Mouse (Mus musculus) spleen, postnatal 14 days (tissue): ENCODE results near the gene Adam8.

Experiments
- DNase-seq, 2 experiments: peaks; one replicate each; pipeline ENCODE4 v3.0.0; 2021 to 2022; ENCODE audit warnings: low spot score in 2 of 2

The Adam8 gene

DNA sequence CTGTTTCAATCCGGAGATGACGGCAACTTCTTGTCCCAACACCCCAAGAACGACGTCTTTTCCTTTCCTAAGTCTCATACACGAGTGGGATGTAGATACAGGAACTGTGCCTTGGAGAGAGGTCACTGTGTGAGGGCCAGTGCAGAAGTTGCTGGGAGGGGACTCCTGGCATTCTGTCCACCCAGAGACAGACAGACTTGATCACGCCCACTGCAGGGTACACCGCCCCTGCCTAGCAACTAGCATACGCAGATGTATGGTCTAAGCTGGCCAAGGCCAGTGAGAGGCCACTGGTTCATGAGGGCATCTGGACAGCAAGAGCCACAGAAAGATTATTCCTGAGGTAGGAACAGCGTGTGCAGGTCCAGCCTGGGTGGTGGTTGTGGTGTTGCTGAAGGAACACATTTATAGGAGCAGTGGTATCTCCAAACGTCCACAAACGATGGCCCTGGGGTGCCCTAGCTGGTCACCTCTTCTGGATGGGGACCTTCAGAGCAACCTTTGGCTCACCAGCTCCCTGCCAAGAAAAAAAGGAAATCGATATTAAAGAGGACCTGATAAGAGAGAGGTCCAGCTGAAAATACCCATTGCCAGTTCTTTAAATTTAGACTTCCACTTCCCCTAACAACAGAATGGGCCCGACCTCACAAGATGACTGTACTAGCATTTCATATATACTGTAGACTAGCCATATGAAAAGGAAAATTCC lies 13.2 kb downstream of the Adam8 start:
- DNase-seq, result no peak

DNA sequence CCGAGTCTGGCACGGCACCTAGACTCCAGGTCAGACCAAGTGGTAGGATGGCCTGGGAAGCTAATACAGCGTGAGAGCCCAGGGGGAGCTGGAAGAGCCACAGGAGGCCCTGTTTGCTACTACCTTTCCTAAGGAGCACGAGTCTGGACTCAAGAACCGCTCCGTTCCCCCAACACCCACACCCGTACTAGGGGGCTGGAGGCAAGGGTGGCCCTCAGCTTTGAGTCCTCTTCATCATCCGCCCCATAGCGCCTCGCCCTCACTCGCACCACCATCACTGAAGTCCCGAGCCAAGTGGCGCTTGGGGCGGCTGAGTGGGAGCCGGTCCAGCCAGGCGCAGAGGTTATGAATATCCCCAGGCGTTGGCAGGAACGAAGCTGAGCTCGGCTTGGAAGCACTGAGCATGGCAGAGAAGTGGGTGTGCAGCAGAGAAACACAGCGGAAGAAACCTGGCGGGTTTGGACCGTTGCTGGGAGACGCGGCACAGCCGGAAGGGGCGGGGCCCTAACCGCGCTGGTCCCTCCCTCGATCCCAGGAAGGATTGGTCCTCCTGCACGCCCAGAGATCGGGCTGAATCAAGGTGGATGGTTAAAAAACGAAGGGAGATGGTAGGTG lies 14.0 kb downstream of the Adam8 start, which contains the start of gene 6430531B16Rik:
TSS of gene 6430531B16Rik (minus strand) at position 478 of the 615 bp plus-strand sequence.
- peak; percentile 29 to 38 for DNase-seq

DNA sequence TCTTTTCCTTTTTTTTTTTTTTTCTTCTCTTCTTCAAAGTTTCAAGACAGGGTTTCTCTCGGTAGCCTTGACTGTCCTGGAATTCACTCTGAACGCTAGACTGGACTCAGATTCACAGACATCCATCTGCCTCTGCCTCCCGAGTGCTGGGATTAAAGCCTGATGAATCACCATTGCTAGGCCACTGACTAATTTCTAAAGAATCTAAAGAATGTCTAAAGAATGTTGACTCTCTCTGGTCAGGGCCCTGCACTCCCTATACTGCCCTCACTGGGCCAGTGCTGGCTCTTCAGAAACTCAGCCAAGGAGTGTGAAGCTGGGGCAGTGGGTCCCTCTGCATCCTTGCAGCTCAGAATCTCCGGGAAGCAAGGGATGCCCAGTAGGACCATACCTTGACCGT lies 16.9 kb downstream of the Adam8 start:
- no peak for DNase-seq

DNA sequence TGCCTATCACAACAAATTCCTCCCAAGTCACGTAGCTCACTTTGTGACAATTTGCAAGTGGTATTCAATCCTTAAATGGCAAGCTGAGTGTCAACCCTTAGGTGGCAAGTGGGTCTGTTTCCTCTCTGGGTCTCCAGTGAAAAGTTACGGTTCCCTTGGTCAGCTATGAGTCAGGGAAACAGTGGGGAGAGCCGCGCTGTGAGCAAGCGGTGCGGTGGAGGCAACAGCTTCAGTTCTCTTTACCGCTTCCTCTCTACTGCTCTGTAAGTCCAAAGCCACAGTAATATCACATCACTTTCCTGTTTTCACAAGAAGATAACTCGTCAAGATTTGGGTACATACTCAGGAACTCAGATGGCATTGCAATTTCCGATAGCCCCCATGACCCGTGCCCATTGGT lies 18.1 kb downstream of the Adam8 start:
- no peak for DNase-seq

DNA sequence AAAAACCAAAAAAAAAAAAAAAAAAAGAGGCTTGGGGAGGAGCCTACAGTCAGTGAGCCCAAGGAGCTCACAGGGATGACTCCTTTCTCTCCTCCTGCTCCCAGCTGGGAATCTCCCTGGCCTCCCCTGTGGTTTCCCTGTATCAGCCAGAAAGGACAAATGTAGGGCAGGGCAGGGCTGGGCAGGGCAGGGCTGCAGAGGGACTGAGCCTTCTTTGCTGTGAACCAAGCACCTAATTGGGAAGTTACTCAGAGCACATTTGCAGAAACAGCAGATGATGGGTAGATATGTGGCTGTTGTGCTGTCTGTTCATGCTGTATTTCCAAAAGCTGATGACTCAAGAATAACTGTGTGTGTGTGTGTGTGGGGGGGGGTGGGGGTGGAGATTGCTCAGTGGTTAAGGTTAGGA lies 19.4 kb downstream of the Adam8 start:
- DNase-seq, result no peak

DNA sequence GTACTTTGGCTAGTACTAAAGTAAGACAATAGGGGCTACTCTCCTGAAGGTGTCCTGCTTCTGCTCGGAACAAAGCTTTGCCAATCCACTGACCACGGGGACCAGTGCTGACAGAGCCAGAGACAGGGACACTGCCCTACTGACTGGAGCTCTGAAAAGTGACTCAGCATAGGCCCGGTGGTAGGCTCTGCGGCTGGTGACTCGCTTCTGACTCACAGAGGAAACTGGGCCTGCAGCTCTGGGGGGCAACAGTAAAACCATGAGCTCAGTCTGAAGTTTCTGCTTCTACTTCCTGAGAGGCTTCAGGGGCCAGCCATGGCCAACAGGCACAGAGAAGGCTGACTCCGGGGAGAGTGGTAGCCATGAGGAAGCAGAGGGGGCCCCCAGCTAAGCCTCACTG lies 20.9 kb downstream of the Adam8 start:
- no peak for DNase-seq

DNA sequence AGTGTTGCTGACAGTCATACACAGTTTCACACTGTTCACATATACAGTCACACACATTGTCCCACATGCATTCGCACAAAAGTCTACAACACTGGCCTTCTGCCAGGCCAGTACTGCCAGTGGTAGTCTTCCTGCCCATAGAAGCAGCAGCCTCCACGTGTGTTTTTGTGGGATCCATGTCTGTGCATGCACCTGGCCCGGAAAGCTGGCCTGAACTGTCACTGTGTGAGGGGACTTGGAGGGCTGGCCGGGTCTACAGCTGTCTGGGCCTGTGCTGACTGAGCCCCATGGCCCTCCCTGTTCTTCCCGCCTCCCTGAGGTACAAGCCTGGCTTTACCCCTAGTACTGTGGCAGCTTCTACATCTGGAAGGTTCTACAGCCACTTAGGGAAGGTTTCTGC lies 21.4 kb downstream of the Adam8 start:
- no peak for DNase-seq

DNA sequence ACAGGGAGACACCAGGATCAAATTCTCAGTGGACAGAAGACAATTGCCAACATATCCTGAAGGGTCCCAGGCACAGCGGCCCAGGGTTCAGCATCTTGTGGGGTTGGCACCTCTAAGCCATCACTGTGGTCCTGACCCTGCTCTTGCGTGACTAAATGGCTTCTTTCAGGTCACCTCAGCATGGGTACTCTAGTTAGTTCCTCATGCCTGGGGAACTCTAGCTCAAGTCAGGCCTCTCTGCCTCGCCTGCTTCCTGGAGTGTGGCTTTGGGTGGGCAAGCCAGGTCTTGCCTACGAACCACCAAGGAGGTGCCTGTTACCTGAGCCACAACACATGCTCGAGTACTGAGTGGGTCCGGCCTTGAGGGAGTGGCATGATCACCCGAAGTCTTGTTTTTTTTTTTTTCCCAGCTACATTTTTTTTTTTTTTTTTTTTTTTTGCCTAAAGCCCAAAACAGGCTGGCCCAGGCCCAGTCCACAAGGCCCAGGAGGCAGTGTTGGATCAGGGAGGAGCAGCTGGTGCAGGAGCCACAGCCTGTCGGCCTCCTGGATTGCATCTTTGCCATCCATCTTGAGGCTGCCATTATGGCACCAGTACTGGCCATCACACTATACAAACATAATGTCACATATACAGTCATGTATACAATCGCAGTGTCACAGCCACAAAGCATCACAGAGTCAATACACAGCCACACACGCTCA lies 22.0 kb downstream of the Adam8 start:
- no peak for DNase-seq

DNA sequence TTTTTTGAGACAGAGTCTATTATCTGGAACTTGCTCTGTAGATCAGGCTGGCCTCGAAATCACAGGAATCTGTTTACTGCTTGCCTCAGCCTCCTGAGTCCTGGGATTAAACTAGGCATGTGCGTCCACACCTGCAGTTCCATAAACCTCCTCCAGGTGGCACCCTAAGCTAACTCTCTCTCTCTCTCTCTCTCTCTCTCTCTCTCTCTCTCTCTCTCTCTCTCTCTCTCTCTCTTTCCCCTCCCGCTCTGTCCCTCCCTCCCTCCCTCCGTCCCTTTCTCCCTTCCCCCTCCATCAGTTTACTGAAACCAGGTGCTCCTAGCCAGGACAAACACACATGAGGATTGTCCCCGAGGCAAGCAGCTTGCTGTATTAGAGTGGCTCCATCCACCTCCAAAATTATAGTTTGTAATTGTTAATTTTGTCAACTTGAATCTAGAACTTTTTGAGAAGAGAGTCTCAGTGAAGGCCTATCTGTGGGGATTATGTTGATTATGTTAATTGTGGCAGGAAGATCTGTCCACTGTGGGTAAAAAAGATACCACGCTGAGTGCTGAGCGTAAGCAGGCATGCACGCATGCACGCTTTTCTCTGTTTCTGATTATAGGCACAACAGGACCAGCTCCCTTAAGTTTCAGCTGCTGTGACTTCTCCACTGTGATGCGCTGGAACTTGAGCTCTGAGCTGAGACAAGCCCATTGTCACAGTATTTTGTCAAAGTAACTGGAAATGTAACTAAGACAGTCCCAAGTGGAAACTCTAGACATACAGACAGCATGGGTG lies 22.8 kb downstream of the Adam8 start:
- DNase-seq, result peak; percentile 49 to 63

DNA sequence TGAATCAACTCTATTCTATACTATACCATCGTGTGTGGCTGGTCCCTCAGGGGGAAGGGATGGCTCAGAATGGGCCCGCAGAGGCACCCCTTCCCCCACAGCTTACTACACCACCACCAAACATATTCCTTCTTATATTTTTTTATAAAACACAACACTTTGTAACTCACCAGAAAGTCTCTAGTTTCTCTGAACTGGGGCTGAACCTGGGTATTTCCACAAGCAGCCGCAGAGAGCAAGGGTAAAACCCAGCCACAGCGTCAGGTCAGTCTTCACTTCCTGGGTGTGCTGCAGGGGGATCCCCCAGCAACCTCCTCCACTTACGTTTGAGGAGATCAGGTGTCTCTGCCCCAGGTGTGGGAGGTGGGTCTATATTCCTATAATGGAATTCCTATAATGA lies 23.9 kb downstream of the Adam8 start:
- DNase-seq, result no peak

DNA sequence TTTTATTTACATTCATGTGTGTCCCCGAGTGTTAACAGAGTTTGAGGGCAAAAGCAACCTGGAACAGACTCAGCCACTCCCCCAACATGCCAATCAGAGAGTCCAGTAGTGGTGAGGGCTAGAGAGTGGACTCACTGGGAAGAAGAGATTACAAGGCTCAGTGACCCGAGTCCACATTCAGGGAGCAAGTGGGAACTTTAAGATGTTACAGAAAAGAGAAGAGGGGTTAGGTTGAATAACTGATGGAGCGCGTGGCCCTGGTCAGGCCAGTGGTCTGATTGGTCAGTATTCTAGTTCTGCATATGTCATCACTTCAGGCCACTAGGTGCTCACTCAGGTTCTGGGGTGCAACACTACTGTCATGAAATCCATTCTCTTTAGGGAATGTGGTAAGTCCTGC lies 25.2 kb downstream of the Adam8 start:
- no peak for DNase-seq

DNA sequence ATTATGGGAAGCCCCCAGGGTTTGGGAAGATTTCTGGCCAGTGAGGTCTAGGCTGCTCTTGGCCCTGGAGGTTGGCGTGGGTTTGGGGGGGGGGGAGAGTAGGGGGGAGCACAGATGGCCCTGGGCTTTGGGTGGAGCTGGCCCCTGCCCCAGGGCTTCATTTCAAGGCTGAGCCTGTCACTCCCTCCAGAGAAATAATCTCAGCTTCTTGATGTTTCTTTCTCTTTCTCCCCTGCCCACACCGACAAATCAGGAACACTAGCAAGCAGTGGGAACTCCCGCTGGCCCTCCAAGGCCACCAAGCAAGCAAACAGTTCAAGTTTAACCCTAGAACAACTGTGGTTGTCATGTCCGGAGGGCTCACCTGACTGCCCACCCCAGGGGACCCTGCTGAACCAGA lies 28.5 kb downstream of the Adam8 start:
- DNase-seq, result no peak

DNA sequence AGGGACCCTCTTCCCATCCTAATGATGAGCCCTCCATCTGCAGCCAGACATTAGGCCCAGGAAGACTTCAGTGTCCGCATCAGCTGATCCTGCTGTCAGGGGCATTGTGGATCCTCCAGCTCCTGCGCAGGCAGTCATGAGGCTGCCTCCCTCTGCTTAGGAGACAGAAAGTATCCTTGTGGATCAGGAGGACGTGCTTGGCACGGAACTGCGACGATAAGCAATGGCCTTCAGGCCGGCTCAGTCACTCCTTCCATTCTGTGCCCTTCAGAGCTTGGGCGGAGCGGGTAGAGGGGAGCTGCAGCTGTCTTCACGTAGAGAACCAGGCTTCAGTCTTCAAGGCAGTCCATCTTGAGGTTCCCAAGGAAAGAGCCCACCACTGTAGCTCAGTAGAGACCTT lies 31.2 kb downstream of the Adam8 start:
- no peak for DNase-seq

DNA sequence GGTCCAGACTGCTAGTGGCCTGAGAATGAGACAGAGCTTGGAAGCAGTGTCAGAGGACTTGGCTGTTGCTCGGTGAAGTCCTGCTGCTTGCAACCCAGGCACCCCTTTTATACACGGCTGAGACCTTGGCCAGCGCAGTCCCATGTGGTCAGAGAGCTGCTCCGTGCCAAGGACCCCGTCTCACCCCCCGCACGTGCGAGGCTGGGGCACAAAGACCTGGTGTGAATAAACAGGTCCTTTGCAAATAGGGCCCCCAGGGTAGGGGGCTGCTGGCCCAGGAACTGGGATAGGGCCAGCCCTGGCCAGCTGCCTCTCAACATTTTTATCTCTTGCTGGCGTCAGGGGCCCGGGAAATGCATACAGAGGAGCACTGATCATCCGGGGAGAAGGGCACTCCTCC lies 34.4 kb downstream of the Adam8 start:
- DNase-seq, result no peak

DNA sequence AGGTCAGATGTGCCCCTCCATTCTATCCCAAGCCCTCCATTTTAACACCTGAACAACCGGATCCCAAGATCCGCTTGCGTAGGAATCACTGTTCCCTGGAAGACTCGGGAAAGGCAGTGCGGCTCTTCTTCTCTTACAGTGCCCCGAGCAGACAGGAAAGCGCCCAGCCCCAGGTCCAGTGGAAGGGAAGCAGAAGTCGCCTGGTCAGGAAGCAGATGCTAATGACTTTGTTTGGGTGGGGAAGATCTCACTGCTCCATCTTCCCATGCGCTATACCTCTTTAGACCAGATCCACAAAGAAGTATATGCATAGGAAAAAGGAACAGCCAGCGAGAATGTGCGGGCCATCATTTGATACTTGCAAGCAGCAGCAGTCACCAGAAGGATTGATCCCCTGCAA lies 34.9 kb downstream of the Adam8 start:
- no peak for DNase-seq

DNA sequence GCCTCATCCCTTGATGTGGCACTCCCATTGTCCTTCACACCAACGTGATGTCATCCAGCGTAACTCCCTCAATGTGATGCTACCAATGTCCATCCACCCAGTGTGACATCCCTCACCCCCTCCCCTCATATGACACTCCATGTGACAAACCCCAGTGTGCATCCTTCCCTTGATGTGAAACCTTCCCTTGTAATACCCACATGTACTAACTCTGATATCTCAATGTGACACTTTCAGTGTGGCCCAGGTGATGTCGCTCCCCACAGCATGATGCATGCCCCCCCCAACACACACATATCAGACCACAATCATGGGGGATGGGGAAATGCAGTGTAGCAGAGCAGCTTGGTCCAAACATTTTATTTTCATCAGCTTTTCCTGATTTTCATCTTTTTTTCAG lies 35.7 kb downstream of the Adam8 start:
- no peak for DNase-seq

DNA sequence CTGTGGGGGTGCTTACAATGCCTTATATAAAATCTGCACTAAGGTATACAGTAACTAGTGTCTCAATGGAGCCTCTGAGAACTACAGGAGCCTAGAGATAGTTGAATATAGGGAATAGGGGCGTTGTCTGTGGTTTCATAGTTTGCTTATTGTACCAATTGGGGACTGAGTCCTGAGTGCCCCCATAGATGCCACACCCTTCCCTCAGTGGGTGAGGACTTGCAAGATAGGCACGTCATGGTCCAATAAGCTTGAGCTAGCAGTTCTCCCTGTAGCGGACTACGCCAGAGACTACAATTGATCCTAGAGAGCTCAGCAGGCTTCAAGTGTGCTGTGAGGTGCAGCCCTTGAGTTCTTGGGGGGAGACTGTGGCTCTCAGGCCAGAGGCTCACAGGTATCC lies 36.9 kb downstream of the Adam8 start:
- DNase-seq, result no peak

DNA sequence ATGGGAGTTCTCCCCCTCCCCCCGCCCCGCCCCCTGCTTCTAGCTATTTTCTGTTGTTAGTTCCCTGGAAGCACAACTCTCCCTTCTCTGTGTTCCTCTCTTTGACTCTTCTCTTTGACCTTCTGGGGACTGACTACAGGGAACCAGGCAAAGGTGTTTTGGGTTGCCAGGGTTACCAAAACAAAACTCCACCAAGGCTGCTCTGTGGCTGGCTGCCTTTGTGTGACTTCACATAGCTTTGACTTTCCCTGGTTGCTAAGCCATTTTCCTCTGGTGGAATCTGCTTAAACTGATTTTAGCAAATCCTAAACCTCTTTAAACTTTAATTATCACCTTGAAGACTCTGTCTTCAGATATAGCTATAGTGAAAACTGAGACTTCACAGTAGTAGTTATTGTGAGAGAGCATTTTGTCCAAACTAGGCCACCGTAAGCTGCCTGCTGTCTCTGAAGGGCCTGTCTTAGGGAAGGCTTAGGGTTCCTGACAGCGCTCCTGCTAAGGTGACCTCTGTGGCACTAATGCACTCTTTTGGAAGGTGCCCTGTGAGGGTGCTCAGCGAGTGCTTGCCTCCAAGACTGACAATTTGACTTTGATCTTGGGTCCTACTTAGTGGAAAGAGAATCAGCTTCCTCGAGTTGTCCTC lies 40.2 kb downstream of the Adam8 start:
- no peak for DNase-seq

DNA sequence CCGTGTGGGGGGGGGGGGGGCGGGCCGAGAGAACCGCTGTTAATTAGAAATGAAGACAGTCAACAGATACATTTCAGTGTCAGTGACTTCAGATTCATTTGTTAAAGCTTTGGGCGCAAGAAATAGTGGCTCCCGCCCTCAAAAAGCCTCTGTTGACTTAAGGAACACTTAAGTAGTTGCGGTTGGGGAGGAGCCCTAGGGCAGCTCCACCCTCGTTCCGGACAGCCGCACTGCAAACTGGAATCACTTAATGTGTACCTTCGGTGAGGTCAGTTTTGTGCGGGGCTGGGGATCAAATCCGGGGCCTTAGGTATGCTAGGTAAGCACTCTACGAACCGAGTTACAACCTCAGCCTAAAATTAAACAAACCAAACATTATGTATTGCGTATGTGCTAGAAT lies 41.3 kb downstream of the Adam8 start:
- no peak for DNase-seq

DNA sequence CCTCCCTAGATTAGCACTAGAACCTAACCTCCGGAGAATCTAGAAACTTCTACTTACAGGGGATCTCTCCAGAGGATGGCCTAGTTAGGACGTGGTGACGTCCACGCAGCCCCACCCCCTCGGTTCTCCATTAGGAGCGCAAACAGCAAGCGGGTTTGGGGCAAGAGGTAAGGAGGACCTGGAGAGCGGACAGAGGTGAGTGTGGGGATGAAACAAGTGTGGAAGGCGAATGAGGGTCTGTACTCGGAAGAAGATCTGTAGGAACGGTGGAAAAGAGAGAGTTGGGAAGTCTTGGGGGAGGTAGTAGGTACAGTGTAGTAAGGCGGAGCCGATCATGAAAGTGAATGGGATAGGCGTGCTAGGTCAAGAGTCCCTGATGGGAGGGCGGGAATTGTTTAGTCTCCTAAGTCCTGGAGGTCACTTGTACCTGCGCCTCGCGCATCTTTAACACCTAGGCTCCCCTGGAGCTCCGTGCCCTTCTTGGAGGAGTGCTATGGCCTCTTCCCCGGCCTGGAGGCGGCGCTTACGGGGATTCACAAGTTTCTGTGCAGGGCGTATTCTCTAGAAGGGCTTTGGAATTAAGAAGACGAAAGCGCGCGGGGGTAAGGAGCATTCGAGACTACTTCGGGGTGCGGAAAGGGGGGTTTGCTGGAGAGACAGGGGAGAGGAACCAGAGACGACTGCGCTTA lies 41.9 kb downstream of the Adam8 start:
- DNase-seq, result peak in 1 of 2 experiments; percentile 15

DNA sequence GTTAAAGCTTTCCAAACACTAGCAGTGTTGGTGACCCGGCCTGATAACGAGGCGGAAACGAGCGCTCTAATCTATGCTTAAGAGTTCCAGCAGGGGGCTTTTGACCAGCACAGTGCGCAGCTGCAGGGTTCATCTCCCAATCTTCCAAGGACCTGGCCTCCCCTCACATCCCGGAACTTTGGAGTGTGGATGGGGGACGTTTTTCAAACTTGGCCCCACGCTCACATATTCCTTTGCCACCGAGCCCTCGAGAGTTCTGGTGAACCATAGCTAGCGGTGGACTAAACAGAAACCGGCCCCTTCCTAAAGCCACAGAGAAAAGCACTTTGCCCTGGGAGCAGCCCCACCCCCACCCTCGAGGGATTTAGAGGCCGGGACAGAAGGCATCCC lies 42.5 kb downstream of the Adam8 start:
- DNase-seq, result no peak
